Mouse (Mus musculus): ENCODE data around the gene Acbd5. TPM values are rescaled to one million over a fixed set of nuclear protein-coding genes. Genes with fewer than 3 reads are reported as not detected.

Acbd5 gene
- 32.4 and 34.7 TPM in 2 replicates for polyA plus RNA-seq (2012; rRNA removed)

DNA sequence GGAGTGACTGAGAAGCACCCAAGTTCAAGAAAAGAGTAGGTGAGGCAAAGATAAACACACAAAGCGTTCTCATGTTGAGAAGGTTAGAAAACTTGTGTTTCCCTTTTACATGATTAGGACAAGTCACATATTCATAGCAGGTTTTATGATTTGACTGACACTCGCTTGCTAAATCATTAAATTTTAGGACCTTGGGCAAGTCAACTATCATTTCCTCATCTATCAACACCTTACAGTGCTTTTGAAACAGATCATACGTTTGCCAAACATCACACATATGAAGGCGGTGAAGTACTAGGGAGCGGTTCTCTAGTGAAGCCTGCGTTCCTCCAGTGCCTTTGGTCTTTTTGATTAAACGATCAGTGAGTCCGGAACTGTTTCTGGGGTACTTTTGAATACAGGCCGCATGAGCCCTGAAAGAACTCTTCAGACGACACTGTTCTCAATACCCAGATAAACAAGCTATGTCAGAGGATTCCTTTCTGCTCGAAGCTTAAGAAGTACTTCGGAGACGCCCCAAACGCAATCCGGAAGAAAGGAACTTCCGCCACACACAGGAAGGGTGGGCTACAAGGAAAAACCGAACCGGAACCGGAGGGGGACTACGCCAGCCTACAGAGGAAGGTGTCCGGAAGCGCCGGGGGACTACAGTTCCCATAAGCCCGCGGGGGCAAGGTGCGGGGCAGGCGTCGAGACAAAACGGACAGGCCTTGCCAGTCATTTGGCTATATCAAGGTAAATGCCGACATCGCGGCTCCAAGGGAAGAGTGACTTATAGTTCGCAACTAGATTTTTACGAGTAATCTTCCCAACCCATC, at the start of gene Acbd5:
TSS of gene Acbd5 (plus strand) at position 616 of the 818 bp plus-strand sequence.

DNA sequence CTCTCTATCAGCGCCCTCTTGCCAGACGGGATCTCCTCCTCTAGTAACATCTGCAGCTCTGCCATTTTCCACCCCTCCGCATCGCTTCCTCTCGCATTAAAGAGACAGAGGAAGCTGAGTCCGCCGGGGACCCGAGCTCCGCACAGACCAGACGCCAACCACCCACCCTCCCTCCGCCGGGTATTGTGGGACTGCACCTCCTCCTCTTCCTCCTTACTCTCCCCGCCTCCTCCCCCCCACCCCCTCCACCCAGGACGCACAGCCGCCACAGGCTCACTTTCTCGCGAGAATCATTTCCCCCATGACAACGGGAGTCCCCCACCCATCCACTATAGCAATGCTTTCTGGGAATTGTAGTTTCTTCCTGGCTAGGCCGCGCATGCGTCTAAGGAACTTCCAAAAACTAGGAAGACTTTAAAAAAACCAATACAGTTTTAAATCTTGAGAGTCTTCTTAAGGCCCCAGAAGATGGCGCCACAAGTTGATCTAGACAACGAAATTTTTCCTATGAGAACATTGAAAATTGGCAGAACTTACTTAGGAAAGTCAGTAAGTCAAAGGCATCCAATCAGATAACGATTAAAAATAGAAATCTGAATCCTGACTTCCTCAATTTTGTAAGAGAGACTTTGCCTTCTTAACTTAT, 27.8 kb upstream of the Acbd5 start, which contains the start of gene Abi1:
TSS of gene Abi1 (minus strand) at position 241 of the 646 bp plus-strand sequence.

DNA sequence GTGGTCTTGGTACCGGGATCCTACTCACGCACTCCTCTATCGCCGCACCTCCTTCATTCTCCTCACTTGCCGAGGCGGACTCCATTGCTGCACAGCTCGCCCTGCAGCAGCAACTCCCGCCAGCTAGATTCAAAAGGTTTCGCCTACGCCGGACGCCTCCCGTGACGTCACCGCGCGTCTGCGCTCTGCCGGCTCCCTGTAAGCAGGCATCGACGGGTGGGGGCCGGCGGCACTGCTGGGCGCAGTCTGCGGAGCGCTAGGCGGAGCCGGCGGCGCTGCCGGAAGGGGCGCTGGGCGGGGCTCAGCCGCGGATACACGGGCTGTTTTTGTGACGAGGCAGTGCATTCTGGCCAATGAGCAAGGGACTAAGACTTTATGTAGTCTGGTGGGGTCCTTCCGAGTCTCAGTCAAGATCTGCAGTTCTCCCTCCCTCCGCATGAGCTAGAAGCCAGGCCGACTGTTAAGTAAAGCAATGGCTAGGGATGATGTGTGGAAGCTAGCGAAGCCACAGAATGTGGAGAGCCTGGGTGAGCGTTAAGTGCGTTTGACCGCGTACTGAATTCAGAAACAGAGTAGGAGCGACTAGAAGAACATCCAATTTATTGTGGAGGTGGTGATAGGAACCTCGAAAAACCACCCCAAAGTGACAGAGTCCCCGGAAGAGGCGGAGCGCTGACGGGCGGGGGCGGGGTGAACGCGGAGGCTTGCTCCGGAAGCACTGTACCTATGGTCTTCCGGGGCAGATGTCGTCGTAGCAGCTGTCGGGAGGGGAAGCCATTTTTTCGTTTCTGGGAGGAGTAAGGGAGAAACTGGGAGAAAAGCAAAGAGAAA, 88.0 kb downstream of the Acbd5 start, which contains the start of the genes Mastl and Yme1l1:
TSS of gene Mastl (minus strand) at position 248 of the 831 bp plus-strand sequence.
TSS of gene Yme1l1 (plus strand) at position 593 of the 831 bp plus-strand sequence.

Other genes with a start within 250 kb of the Acbd5 start
- gene Pdss1, start 172.6 kb upstream of the Acbd5 start, polyA plus RNA-seq (2012; rRNA removed), result 30.6 and 31.8 TPM in 2 replicates
- gene Abi1, start 27.9 kb upstream of the Acbd5 start, polyA plus RNA-seq (2012; rRNA removed), result 79.1 and 100 TPM in 2 replicates
- 3.3 and 3.4 TPM in 2 replicates for gene Mastl, start 87.9 kb downstream of the Acbd5 start, polyA plus RNA-seq (2012; rRNA removed)
- 37.7 and 40.4 TPM in 2 replicates for gene Yme1l1, start 88.2 kb downstream of the Acbd5 start, polyA plus RNA-seq (2012; rRNA removed)
- 0.08 and 0.12 TPM in 2 replicates for gene 4931423N10Rik, start 139.3 kb downstream of the Acbd5 start, polyA plus RNA-seq (2012; rRNA removed)

All from central nervous system, embryonic 14 days (tissue).